Mouse (Mus musculus): ENCODE measurements around the gene Gid4.
A peak's percentile ranks its signal among the peaks of the same experiment; 100 is the strongest.

Gene Gid4

DNA sequence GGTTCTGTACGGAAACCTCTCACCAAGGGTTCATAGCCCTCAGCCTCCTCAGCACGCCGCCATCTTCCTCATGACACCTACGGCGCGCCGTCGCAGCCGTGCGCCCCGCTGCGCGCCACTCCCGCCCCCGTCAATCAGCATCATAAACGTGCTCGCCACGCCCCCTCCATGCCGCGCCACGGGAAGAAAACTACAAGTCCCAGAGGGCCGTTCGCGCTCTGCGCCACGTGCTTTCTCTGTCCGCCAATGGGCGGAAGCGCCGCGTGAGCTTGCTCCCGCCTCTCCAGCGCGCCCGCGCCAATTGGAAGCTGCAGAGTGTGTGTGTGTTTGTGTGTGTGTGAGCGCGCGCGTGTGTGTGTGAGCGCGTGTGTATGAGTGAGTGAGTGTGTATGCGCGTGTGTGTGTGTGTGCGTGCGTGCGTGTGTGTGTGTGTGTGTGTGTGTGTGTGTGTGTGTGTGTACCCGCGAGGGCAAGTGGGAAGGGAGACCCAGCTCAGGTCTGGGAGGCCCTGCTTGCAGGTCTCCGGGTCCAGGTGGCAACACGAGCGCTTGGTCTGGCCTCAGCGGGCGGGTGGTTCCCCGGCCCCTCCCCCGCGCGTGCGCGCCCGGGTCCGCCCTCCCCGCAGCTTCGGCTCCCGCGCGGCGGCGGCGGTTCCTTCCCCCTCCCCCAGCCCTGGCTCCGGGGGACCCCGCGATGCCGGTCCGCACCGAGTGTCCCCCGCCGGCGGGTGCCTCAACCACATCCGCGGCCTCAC is at the start of gene Gid4:
Gene Gid4, plus strand, starts transcription at position 183 of the 754 bp plus-strand sequence.
- DNase-seq (ENCODE audit: low read depth in 2 of 2, low spot score in 2 of 2), result peak; percentile 98 to 99

DNA sequence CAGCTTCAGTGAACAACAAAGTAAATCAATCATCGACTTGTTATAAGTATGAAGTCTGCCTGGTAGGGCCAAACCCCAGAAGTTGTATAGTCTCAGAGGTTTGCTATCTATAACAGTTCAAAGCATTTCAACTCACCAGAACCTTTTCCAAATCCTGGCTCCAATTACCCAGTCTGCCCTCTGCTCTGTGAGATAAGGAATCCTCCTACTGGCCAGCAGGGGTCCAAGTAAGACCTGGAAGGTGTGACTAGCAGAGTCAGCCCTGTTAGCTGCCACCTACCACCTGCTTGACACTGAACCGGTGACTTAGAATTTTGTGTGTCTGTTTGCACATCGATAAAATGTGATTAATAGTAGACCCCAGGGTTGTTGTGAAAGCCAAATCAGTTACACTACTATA is 49.7 kb upstream of the Gid4 start:
- DNase-seq (ENCODE audit: low read depth in 2 of 2, low spot score in 2 of 2), result no peak

DNA sequence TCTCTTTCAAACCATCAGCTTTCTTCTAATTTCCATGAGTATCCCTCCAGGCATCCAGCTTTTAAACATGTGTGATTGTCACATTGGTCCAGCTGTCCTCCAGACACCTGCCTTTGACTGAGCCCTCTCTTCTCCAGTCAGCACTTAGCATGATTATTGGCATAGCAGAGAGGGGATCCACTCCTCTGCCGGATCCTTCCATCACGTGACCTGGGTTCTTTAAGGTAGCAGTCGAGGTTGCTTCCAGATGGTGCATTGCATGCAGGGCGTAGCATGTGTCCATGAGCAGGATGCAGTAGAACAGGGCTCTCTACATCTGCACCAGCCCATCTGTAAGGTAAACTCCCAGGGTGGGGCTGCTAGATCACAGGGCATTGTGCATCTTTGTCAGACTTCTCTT is 48.0 kb upstream of the Gid4 start:
- DNase-seq (ENCODE audit: low read depth in 2 of 2, low spot score in 2 of 2), result no peak

DNA sequence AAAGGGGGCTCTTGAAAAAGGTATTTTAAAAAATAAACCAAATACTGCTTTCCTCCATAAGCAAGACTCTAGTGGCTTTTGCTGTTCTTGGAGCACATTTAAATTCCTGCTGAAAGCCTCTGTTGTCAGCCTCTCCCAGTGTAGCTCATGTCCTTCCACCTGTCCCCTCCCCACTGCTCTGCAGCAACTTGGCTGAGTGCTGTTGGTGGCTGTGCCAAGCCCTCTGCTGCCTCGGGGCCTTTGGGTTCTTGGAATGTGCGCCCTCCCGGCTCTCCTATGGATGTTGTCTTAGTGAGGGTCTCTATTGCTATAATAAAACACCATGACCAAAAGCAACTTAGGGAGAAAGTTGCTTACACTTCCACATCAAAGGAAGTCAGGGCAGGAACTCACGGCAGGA is 47.5 kb upstream of the Gid4 start:
- DNase-seq (ENCODE audit: low read depth in 2 of 2, low spot score in 2 of 2), result no peak

DNA sequence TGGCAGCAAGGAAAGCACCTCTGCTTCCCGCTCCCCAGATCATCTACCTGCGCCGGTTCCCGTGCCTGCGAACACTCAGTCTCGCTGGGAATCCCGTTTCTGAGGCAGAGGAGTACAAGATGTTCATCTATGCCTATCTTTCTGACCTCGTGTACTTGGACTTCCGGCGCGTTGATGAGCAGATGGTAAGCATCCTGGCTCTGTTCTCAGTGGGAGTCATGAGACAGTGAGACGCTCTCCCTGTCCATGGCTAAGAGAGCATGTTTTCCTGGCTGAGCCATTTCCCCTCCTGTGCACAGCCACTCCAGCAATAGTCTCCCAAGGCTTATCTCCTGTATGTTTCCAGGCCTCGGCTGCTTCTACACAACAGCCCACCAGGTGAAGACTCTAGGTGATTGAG is 46.5 kb upstream of the Gid4 start:
- no peak for DNase-seq (ENCODE audit: low read depth in 2 of 2, low spot score in 2 of 2)

DNA sequence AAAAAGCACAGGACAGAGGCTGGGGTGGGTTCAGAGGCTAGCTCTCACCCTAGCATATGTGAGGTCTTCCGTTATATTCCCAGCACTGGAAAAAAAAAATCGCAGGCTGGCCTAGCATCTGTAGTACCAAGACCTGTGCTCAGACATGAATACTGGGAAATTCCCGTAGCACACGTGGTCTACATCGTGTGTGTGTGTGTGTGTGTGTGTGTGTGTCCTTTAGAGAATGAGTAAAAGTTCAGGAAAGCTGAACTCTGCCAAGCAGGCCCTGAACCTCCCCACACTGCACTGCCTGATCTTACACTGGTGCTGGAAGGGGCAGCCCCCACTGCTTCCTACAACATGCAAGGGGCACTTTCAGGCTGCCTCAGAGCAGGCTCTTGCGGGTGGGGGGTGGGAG is 42.5 kb upstream of the Gid4 start:
- no peak for DNase-seq (ENCODE audit: low read depth in 2 of 2, low spot score in 2 of 2)

DNA sequence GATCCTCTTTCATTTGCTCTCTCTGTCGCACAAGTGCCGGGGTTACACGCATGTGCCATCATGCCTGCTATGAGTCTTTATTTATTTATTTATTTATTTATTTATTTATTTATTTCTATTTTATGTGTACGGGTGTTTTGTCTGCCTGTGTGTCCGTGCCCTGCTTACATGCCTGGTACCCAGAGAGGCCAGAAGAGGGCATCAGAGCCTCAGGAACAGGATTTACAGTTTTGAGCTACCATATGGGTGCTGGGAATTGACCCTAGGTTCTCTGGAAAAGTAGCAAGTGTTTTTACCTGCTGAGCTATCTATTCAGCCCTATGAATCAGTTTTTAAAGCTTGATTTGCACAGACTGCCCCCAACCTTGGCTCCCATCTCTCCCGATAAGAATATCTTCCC is 33.4 kb upstream of the Gid4 start:
- no peak for DNase-seq (ENCODE audit: low read depth in 2 of 2, low spot score in 2 of 2)

DNA sequence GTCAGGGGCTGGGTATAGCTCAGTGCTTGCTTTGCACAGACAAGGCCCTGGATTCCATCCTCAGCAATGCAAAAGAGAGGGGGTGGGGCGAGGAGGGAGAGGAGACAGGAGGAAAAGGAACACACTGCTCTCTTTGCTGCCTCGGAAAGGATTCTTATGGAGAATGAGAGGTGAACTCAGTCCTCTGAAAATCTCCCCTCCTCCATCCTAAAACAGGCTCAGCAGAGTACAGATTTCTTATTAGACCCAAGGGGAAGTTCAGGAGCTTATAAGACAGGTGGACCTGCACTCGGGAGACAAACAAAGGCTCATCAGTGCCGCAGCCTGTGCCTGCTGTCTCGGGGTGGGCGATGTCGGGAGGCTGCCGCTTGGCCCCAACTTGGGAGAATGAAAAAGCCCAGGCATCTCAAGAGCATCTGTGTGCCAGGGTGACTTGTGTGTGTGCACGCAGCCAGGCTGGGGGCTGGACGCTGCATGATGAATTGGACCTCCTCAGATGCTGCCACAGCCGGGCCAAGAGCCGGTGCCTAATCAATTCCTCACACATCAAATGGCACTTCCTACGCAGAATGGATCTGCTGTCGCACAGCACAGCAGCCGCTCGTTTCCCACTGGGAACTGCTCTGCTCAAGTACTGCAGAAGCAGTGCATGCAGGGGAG is 32.1 kb upstream of the Gid4 start:
- DNase-seq (ENCODE audit: low read depth in 2 of 2, low spot score in 2 of 2), result no peak

DNA sequence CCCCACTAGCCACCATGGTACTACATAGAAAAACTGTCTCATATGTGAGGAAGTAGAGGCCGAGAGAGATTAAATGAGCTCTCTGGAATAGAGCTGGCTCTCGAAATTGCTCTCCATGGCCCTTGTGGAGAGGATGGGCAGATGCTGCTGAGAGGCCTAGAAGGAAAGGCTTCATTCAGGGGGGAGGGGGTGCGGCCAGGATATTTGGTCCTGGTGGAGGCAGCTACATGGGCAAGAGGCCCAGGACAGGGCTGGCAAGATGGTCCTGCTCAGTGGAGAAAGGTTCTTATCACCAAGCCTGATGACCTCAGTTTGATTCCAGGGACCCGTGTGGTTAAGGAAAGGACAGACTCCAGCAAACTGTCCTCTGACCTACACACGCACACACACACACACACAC is 31.0 kb upstream of the Gid4 start:
- no peak for DNase-seq (ENCODE audit: low read depth in 2 of 2, low spot score in 2 of 2)

DNA sequence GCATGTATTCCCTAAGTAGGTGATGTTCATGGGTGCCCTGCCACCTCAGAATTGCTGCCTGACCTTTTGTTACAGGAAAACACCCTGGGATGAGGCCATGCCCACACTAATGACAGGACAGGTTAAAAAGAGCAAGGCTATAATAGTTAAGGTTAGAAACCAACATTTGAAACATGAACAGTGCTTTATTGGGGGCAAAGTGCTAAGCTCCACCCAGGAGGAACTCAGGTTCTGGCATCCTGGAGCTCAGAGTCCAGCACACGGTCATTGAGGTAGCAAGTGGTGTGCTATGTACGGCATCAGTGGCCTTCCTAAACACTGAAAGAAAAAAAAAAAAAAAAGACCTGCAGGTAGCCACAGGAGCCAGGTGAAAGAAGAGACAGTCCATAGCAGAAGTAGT is 29.0 kb upstream of the Gid4 start:
- no peak for DNase-seq (ENCODE audit: low read depth in 2 of 2, low spot score in 2 of 2)

DNA sequence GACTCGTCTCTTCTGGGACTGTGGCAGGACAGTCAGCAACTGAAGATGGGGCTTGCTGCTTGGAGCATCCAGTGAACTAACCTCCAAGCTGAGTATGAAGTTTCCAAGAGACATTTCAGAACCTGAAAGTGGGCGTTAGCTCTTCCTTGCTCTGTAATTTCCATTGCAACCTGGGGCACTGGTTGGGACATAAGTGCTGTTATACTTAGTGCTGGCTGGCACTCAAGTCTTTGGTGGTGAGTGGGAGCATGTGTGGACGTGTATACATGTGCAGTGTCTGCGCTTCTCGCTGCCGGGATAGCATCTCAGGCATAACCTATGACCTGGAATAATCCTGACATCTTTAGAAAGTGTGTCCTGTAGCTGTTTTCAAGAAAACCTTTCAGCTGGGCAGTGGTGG is 25.6 kb upstream of the Gid4 start:
- no peak for DNase-seq (ENCODE audit: low read depth in 2 of 2, low spot score in 2 of 2)

DNA sequence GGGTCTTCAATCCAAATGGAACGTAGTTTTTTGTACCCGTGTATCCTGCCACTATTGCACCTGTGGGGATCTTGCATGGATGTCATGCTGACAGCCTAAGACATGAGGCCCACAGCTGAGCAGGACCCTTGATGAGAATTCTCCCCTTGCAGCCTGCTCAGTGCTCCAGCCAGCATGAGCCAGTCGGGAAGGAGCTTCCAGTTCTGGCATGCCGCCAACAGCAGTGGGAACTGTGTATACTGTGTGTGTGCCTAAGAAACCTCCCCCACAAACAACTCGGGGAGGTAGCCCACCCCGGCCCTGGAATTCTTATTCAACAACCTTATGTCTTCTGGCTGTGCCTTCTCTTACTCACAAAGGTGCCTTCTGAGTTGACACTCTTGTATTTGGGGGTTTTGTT is 20.4 kb upstream of the Gid4 start:
- no peak for DNase-seq (ENCODE audit: low read depth in 2 of 2, low spot score in 2 of 2)

DNA sequence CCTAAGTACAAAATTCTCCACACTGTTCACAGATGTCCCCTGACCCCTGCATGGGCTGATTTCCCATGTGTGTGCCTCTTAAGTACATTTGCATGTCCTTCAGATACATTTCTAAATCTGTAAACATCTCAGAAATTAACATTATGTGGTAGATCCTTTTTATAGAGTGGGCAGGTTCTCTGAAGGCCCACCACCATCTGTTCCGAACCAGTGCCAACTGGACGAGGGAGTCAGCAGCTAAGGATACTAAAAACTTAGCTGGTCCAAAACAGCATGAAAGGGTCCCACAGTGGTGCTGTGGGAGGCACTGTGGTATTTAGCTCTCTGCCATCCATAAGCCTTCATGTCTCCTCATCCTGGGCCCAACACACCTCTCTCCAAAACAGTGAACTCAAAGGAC is 19.8 kb upstream of the Gid4 start:
- no peak for DNase-seq (ENCODE audit: low read depth in 2 of 2, low spot score in 2 of 2)

DNA sequence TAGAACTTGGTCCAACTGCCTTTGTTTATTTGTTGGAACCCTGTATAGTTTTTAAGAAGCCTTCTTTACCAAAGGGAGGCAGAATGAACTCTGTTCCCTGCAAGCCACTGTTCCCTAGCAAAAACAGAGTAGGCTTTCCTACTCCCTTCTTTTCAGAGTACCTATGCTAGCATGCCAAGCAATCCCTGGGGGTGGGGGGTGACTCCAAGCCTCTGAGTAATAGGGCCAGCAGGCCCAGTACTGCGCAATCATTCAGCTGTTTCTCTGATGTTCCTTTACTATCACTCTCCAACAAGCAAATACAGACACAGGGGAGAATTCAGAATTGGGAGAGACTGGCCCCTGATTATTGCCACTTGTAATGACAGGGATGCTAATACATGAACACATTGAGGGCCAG is 10.3 kb upstream of the Gid4 start:
- no peak for DNase-seq (ENCODE audit: low read depth in 2 of 2, low spot score in 2 of 2)

DNA sequence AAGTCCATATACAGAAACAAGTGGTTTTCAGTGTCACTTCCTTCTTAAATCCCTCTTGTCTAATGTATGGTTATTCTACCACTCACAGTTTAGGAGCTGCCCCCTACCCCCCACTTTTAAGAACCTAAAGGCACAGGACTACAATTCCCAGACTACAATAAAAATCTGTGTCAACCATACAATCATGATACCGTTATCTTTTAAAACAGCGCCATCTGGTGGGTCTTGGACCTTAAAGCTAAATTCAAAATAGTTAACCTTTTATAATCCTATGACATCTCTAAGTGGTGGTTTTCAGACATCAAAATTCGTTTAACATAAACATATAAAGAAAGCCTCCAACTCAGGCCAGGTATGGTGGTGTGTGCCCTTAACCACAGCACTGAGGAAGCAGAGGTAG is 4.8 kb upstream of the Gid4 start:
- peak; percentile 64 to 78 for DNase-seq (ENCODE audit: low read depth in 2 of 2, low spot score in 2 of 2)

DNA sequence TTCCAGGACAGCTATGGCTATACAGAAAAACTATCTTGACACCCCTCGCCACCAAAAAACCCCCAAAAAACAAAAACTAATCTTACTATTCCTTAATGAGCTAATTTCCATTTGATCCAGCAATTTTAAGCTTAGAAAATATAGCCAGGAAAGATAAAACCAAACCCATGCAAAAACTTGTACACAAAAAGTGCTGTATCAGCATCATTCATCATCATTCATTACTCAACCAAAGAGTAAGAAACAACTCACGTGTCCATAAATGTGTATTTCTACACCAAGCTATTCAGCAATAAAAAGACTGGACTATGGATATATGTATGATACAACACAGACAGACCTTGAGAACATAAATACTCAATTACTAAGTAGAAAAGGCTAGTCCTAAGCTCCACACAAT is 4.0 kb upstream of the Gid4 start:
- no peak for DNase-seq (ENCODE audit: low read depth in 2 of 2, low spot score in 2 of 2)

DNA sequence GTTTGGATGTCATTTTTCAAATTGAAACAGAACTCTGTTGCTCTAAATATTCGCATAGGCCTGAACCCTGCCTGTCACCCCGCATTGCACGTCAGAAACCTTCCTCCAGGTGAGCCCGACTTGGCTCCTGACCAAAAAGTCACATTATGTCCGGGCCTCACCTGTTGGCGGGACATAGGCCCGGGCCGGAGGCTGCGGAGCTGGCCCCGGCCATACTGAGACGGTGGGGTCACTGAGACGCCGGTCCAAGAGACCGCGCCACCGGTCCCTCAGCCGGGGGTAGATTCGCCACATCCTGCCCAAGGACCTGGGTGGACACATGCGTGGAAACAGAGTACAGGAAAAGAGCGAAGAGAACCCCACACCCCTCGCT is 369 bp upstream of the Gid4 start:
- no peak for DNase-seq (ENCODE audit: low read depth in 2 of 2, low spot score in 2 of 2)

DNA sequence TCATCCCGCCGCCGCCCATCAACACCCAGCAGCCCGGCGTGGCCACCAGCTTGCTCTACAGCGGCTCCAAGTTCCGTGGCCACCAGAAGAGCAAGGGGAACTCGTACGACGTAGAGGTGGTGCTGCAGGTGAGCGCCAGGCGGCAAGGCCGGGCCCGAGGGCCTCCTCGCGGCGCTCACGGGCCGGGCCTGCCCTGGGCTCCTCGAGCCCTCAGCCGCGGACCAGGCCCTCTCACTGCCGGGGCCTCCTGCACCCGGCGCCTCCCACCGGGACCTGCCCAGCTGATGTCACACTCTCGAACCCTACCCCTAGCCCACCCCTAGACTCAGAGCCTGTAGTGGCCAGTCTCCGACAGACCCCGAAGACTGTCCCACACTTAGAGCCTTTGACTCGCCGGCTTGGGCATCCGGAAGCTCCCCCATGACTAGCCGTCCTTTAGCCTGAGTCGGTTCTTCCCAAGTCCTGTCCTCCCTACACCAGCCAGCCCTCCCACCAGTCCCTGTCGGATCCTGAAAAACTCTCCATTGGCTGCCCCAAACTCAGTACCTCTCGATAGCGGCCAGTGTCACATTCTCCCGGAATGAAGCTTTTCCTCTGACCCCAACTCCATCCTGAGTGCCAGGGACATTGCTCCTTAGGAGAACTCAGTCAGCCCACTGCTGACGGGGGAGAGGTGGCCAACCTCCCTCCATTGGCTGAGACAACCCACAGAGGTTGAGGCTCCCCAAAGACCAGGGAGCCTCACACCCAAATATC is 950 bp downstream of the Gid4 start, which contains the start of gene Atpaf2:
Gene Atpaf2, minus strand, starts transcription at position 741 of the 756 bp plus-strand sequence.
- no peak for DNase-seq (ENCODE audit: low read depth in 2 of 2, low spot score in 2 of 2)

DNA sequence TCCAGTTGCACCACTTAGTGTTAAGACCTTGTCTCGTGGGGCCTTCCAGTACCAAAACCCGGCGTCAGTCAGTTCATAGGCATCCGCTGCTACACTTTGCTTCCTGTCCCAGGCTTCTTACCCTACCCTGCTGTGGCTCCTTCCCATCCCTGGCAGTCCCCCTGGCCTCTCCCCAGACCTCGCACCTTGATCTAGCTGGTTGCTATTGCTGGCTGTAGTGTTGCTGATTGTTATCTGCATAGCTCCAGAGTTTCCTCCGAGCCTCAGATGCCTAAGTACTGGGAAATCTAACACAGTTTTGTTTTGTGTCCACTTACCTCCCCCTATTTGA is 1.5 kb downstream of the Gid4 start:
- peak; percentile 12 to 17 for DNase-seq (ENCODE audit: low read depth in 2 of 2, low spot score in 2 of 2)

DNA sequence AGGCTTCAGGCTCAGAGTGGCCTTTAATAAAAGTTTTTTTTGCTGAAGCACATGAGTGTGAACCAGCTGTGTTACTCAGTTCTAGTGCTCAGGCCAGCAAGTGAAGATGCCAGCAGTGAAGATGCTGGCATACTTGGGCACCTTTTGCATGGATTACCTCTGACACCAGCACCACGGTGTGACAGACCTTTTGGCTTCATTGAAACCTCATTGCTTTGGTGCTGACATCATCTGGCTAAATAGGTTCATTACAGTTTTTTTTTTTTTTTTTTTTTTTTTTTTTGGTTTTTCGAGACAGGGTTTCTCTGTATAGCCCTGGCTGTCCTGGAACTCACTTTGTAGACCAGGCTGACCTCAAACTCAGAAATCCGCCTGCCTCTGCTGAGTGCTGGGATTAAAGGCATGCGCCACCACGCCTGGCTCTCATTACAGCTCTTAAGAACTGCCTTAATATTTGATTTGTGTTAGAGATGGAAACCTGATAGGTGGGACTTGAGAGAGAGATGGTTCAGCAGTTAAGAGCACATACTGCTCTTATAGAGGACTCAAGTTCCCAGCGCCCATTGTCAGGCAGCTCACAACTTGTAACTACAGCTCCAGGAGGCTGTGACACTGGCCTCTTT is 5.2 kb downstream of the Gid4 start:
- DNase-seq (ENCODE audit: low read depth in 2 of 2, low spot score in 2 of 2), result no peak

DNA sequence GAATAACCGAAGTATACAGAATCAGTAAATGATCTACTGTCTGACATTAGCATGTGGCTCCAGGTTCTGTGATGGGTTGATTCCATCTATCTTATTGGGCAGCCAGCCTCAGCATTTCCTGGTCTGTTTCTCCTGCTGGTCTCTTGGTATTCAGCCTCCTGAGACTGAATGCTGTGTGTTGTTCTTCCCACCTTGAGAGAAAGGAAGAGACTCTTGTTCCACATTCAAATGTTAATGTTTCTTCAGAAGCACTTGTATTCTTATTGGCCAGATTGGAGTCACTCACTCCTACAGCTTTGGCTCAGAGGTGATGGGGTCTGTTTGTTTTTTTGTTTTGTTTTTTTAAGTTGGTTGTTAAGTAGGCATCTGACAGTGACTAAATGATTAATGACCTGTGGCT is 6.1 kb downstream of the Gid4 start:
- DNase-seq (ENCODE audit: low read depth in 2 of 2, low spot score in 2 of 2), result no peak

DNA sequence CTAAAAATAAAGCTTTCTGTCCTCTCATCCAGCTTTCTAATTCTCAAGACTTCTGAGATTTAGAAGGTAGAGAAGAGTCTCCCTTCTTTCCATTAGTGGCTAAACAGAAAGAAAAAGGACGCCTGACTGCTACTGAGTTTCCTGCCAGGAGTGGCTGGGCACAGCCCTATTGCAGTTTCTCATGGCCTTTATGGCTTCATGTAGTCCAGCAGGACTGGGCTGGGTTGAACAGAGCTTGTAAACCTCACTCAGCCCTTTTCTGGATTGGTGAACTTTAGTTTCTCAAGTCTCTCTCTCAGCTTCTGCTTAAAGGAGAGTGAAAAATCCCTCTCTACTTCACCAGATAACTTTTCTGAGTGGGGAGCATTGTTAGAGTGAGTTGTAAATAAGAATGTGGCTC is 9.5 kb downstream of the Gid4 start:
- DNase-seq (ENCODE audit: low read depth in 2 of 2, low spot score in 2 of 2), result no peak
